Mouse (Mus musculus): Measurements from ENCODE around the gene Snu13. TPM values are rescaled to one million over a fixed set of nuclear protein-coding genes. Genes with fewer than 3 reads are reported as not detected.
A peak's percentile ranks its signal among the peaks of the same experiment; 100 is the strongest.

The Snu13 gene
- total RNA-seq, 2 experiments from 2014 or later: 36.0 to 47.5 TPM

GRCm38 (mm10) chr15:82032386-82032785, 15.0 kb downstream of the Snu13 start:
- DNase-seq: no peak
- intact Hi-C loops (cut with DNase I): no loop called here

- intact Hi-C loops (cut with DNase I): no loop called here
- no peak for DNase-seq
These were observed 19.7 kb downstream of the Snu13 start for GRCm38 (mm10) chr15:82027726-82028125.

GRCm38 (mm10) chr15:82027276-82027675, 20.1 kb downstream of the Snu13 start:
- no peak for DNase-seq
- intact Hi-C loops (cut with DNase I): no loop called here

- no peak for DNase-seq
- intact Hi-C loops (cut with DNase I): no loop called here
These were observed 23.3 kb downstream of the Snu13 start for GRCm38 (mm10) chr15:82023965-82024635.

GRCm38 (mm10) chr15:82022535-82023088, 24.8 kb downstream of the Snu13 start:
- DNase-seq: no peak
- intact Hi-C loops (cut with DNase I): no loop called here

GRCm38 (mm10) chr15:82019288-82019687, 28.1 kb downstream of the Snu13 start:
- intact Hi-C loops (cut with DNase I): no loop called here

GRCm38 (mm10) chr15:82017461-82017860, 29.9 kb downstream of the Snu13 start:
- DNase-seq: no peak

More at GRCm38 (mm10) chr15:82019288-82019687, 28.1 kb downstream of the Snu13 start:
- DNase-seq: no peak

GRCm38 (mm10) chr15:82016830-82017229, 30.6 kb downstream of the Snu13 start:
- intact Hi-C loops (cut with DNase I): no loop called here

More at GRCm38 (mm10) chr15:82017461-82017860, 29.9 kb downstream of the Snu13 start:
- intact Hi-C loops (cut with DNase I): no loop called here

GRCm38 (mm10) chr15:82016101-82016808, 31.1 kb downstream of the Snu13 start:
- DNase-seq: peak; percentile 99 to 100
- intact Hi-C loops (cut with DNase I): no loop called here

More at GRCm38 (mm10) chr15:82016830-82017229, 30.6 kb downstream of the Snu13 start:
- no peak for DNase-seq

GRCm38 (mm10) chr15:82015392-82016100, 31.9 kb downstream of the Snu13 start:
- peak in 1 of 2 experiments; percentile 18 for DNase-seq

GRCm38 (mm10) chr15:82014745-82015391, 32.5 kb downstream of the Snu13 start:
- no peak for DNase-seq
- intact Hi-C loops (cut with DNase I): no loop called here

More at GRCm38 (mm10) chr15:82015392-82016100, 31.9 kb downstream of the Snu13 start:
- intact Hi-C loops (cut with DNase I): no loop called here

- DNase-seq: no peak
- intact Hi-C loops (cut with DNase I): no loop called here
These were observed 35.5 kb downstream of the Snu13 start for GRCm38 (mm10) chr15:82011947-82012346.

- no peak for DNase-seq
- intact Hi-C loops (cut with DNase I): no loop called here
These were observed 43.1 kb downstream of the Snu13 start for GRCm38 (mm10) chr15:82004257-82004656.

GRCm38 (mm10) chr15:81993992-81994391, 53.4 kb downstream of the Snu13 start:
- DNase-seq: no peak
- intact Hi-C loops (cut with DNase I): no loop called here

- intact Hi-C loops (cut with DNase I): no loop called here
- DNase-seq: no peak
These were observed 56.8 kb downstream of the Snu13 start for GRCm38 (mm10) chr15:81990549-81990948.

Other genes starting within 250 kb of the Snu13 start
- gene Tef, start 245.2 kb downstream of the Snu13 start, total RNA-seq (2021): 100 to 1,000 TPM; 167 to 181 TPM
- 100 to 1,000 TPM in 1 of 2 experiments, 10 to 100 TPM in 1; 90.3 to 144 TPM for gene Tob2, start 188.8 kb downstream of the Snu13 start, total RNA-seq (2021)
- gene Phf5a, start 175.7 kb downstream of the Snu13 start, total RNA-seq (2021): 10 to 100 TPM; 38.1 to 39.4 TPM
- gene Aco2, start 175.3 kb downstream of the Snu13 start, total RNA-seq (2021): 1,000 to 10,000 TPM; 1,185 to 1,290 TPM
- gene Polr3h, start 121.4 kb downstream of the Snu13 start, total RNA-seq (2021): 1 to 10 TPM; 7.7 TPM
- gene Csdc2, start 110.8 kb downstream of the Snu13 start, total RNA-seq (2021): 1 to 10 TPM; 1.8 to 2.3 TPM
- gene Pmm1, start 86.7 kb downstream of the Snu13 start, total RNA-seq (2021): 10 to 100 TPM; 14.7 to 15.5 TPM
- gene 1700029P11Rik, start 67.1 kb downstream of the Snu13 start, total RNA-seq (2021): not detected
- 10 to 100 TPM; 17.8 to 22.9 TPM for gene Xrcc6, start 59.8 kb downstream of the Snu13 start, total RNA-seq (2021)
- gene Desi1, start 13.7 kb downstream of the Snu13 start, total RNA-seq (2021): 10 to 100 TPM; 16.7 to 17.7 TPM
- gene 4930407I10Rik, start 11.6 kb upstream of the Snu13 start, total RNA-seq (2021): not detected
- gene Mei1, start 22.4 kb upstream of the Snu13 start, total RNA-seq (2021): under 1 TPM; 0.08 to 0.15 TPM
- 10 to 100 TPM; 10.2 to 17.0 TPM for gene Ccdc134, start 80.3 kb upstream of the Snu13 start, total RNA-seq (2021)
- gene Srebf2, start 99.6 kb upstream of the Snu13 start, total RNA-seq (2021): 1 to 10 TPM; 9.2 to 9.8 TPM
- not detected for gene Shisa8, start 165.2 kb upstream of the Snu13 start, total RNA-seq (2021)
- not detected for gene Tnfrsf13c, start 176.8 kb upstream of the Snu13 start, total RNA-seq (2021)
- under 1 TPM; 0.46 to 0.79 TPM for gene Cenpm, start 197.2 kb upstream of the Snu13 start, total RNA-seq (2021)
- not detected for gene 1500009C09Rik, start 204.8 kb upstream of the Snu13 start, total RNA-seq (2021)
- under 1 TPM; 0.31 to 0.91 TPM for gene Sept3, start 227.3 kb upstream of the Snu13 start, total RNA-seq (2021)

All from gastrocnemius, postnatal 36 days (tissue).